Mouse (Mus musculus): Measurements from ENCODE around the gene Gm10563.

DNA sequence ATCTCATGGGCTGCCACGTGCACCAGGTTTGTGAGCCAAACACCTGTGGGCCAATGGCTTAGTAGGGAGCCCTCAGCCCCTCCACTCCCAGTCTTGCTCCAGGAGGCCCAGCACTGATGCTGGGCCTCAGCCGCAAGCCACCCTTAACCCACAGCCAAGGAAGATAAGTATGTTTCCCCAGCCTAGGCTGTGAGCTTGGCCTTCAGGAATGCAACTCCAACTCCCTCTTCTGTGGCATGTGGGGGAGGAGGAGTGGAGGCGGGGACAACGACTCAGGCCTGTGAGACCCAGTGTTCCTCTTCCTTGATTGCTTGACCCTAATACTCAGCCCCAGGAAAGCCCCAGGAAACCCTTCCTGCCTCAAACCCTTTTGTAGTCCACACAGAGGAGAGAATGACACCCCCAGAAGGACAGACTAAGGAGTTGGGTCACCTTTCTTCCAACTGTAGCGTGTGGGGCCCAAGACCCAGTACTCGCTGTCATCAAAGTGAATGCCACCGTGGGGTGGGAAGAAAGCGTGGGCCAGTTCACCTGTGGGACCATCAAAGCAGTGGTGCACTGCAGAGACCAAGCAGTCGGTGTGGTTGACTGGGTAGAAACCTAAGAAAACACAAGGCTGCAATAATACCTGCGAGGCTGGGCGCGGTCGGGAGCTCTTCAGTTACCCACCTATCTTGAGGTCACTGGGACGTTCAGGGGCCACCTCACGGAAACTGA is 6.5 kb upstream of the Gm10563 start:
- TF ChIP-seq CTCF (IDR thresholded peaks at IDR 0.05; ENCODE audit: extremely low read depth, insufficient read depth, insufficient read length, insufficient replicate concordance), result no peak
- no peak for TF ChIP-seq POLR2A (IDR thresholded peaks at IDR 0.05; ENCODE audit: low read depth, low read length)

Measured in spleen, adult 2 months (tissue).